Mouse (Mus musculus) stomach, adult 2 months (tissue): ENCODE results near the gene 2310057M21Rik. TPM values are rescaled to one million over a fixed set of nuclear protein-coding genes. Genes with fewer than 3 reads are reported as not detected.

Source experiments
- polyA plus RNA-seq: library from polyadenylated mRNA; depleted of rRNA; stranded (reverse); fragments of >200 nt; gene quantifications from 2 replicates; pipeline ENCODE4 v1.2.3, GENCODE M21; 2012; rRNA removed

The 2310057M21Rik gene
- 0.56 and 3.9 TPM in 2 replicates for polyA plus RNA-seq

GRCm38 (mm10) chr7:131362615-131363300 lies at the start of gene 2310057M21Rik:
2310057M21Rik (minus strand) TSS chr7:131362759.

DNA sequence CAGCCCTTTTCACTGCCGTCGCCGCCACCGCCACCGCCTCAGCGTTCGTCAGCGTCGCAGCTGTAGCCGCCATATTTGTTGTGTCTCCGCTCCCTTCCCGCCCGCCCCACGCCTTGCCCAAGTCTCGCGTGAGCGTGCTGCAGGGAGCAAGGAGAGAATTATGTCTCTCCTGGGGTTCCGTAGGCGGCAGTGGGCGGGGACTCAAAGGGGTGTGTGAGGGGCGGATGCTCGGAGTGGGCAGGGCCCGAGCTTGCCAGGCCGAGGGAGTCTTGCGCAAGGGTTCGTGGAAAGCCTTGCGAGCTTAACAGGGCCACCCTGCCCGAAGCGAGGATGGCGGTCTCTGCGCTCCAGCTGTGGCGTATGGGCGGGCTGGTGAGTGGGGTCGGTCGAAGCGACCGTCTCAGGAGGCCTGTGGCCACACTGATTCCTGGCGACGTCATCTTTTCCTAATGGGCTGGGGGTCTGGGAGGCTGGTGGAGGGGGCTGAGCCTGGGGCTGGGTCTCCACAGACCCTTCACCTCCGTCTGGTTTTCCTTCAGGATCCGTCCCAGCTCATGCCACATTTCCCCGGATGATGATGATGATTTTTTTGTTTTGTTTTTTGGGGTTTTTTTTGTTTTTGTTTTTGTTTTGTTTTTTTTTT lies 48.0 kb upstream of the 2310057M21Rik start, which contains the start of the genes Ikzf5 and Acadsb:
TSS of gene Ikzf5 (minus strand) at position 106 of the 643 bp plus-strand sequence.
TSS of gene Acadsb (plus strand) at position 186 of the 643 bp plus-strand sequence.

DNA sequence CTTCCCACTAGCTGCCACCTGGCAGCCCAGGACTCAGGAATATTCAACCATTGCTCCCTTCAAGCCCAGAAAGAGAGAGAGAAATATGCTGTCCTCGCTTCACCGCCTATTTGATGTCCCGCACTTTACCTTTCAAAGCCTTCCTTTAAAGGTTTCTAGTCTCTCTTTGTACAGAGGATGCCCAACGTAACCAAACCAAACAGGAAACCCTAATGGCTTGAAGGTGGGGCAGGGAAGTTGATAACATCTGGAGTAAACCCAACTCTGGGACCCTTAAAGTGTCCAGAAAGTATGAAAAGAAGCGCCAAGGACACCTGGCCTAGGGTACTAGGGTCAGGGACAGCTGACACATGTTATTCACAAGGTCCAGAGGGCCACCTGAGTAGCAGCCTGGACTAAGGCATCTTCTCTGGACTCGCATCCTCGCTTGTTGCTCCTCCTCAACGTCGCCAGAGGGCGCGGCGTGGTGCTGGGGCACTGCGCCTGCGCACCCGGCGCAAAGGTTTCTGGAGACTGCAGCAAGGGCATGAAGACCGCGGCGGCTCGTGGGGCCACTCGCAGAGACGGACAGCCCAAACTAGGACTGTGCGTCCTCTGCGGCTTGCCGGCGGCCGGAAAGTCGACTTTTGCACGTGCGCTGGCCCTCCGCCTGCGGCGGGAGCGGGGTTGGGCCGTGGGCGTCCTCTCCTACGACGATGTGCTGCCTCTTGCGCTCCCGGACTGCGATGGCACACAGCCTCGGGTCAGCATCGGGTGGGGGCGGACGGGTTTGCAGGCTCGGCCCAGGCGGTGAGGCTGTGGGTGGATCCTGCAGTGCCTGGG lies 8.3 kb upstream of the 2310057M21Rik start, which contains the start of gene Pstk:
TSS of gene Pstk (plus strand) at position 494 of the 822 bp plus-strand sequence.

DNA sequence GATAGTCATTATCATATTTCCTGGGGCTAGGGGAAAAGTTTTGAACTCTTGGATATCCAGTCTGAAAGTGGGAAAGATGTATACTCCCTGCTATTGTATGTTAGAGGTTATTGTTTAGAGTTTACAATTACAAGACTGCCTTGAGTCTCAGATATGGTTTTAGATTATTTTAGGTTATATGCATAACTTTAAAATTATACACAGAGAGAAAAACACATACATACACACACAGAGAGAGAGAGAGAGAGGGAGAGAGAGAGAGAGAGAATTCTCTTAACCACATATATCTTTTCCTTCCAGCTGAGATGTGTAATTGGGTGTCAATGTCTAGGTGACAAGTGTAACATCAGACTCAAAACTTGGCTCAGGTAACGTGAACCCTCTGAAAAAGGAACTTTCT lies 29.0 kb downstream of the 2310057M21Rik start, which contains the start of gene Fam24a:
TSS of gene Fam24a (plus strand) at position 301 of the 400 bp plus-strand sequence.

GRCm38 (mm10) chr7:131329416-131329815 lies 33.1 kb downstream of the 2310057M21Rik start, which contains the start of gene Fam24b:
Fam24b (minus strand) TSS chr7:131329516.

GRCm38 (mm10) chr7:131322192-131322591 lies 40.4 kb downstream of the 2310057M21Rik start, which contains the start of gene Cuzd1:
Cuzd1 (minus strand) TSS chr7:131322292.

Other genes starting within 250 kb of the 2310057M21Rik start
- not detected in 2 replicates for gene 4933402N03Rik, start 216.4 kb downstream of the 2310057M21Rik start, polyA plus RNA-seq
- 0.08 and 0.33 TPM in 2 replicates for gene 5430419D17Rik, start 188.4 kb downstream of the 2310057M21Rik start, polyA plus RNA-seq
- gene Cuzd1, start 40.5 kb downstream of the 2310057M21Rik start, polyA plus RNA-seq, result 0.96 TPM in 1 of 2 replicates, not detected in the other
- not detected in 2 replicates for gene Fam24b, start 33.2 kb downstream of the 2310057M21Rik start, polyA plus RNA-seq
- not detected in 2 replicates for gene Fam24a, start 28.9 kb downstream of the 2310057M21Rik start, polyA plus RNA-seq
- gene Pstk, start 8.4 kb upstream of the 2310057M21Rik start, polyA plus RNA-seq, result 27.7 and 48.3 TPM in 2 replicates
- gene Ikzf5, start 47.8 kb upstream of the 2310057M21Rik start, polyA plus RNA-seq, result 2.5 and 3.9 TPM in 2 replicates
- 3.9 and 5.2 TPM in 2 replicates for gene Acadsb, start 47.8 kb upstream of the 2310057M21Rik start, polyA plus RNA-seq
- 1.7 and 2.4 TPM in 2 replicates for gene Hmx3, start 180.1 kb upstream of the 2310057M21Rik start, polyA plus RNA-seq
- gene Hmx2, start 186.0 kb upstream of the 2310057M21Rik start, polyA plus RNA-seq, result 0.60 and 0.64 TPM in 2 replicates
- gene Bub3, start 197.5 kb upstream of the 2310057M21Rik start, polyA plus RNA-seq, result 12.3 and 13.5 TPM in 2 replicates